Mouse (Mus musculus) limb, embryonic 14.5 days (tissue): Measurements from ENCODE around the gene Ifit2. TPM values are rescaled to one million over a fixed set of nuclear protein-coding genes. Genes with fewer than 3 reads are reported as not detected.
"Not testable (repeated sequence)": the region's sequence is repeated elsewhere in the genome, so short reads cannot be mapped to it uniquely, and the experiment has no call there.

ENCODE experiments used
- ATAC-seq: fragments of 200-750 bp; cut with Nextera tagmentation; 2 replicates; pipeline ENCODE4 v1.8.0; 2017; ENCODE audit warnings: low read depth, moderate number of reproducible peaks, moderate TSS enrichment; ENCODE audit not compliant: low FRiP score
- DNase-seq: peaks from one replicate; pipeline ENCODE4 v3.0.0-alpha.2; 2015; ENCODE audit warnings: low spot score
- H3K27ac ChIP-seq: fragments of 300-500 bp; sonication (generic); replicated peaks from 2 replicates; pipeline ENCODE4 v1.5.1; 2014; ENCODE audit warnings: low read depth, mild to moderate bottlenecking, low read length, moderate library complexity, mixed read lengths
- H3K27me3 ChIP-seq: fragments of 300-500 bp; sonication (generic); 2 replicates; pipeline ENCODE4 v1.6.1; 2014; ENCODE audit warnings: low read length, mixed read lengths; ENCODE audit not compliant: control insufficient read depth, insufficient read depth
- H3K36me3 ChIP-seq: fragments of 300-500 bp; sonication (generic); 2 replicates; pipeline ENCODE4 v1.6.1; 2014; ENCODE audit warnings: mild to moderate bottlenecking, low read length, moderate library complexity, mixed read lengths; ENCODE audit not compliant: control insufficient read depth, insufficient read depth
- H3K4me1 ChIP-seq: fragments of 300-500 bp; sonication (generic); 2 replicates; pipeline ENCODE4 v1.6.1; 2014; ENCODE audit warnings: antibody characterized with exemption, low read length, mixed read lengths; ENCODE audit not compliant: control insufficient read depth, insufficient read depth
- H3K4me2 ChIP-seq: fragments of 300-500 bp; sonication (generic); replicated peaks from 2 replicates; pipeline ENCODE4 v1.6.1; 2014; ENCODE audit warnings: low read depth, mild to moderate bottlenecking, low read length, moderate library complexity; ENCODE audit not compliant: severe bottlenecking
- H3K4me3 ChIP-seq: fragments of 300-500 bp; sonication (generic); replicated peaks from 2 replicates; pipeline ENCODE4 v1.5.1; 2014; ENCODE audit warnings: low read length
- H3K9ac ChIP-seq: fragments of 300-500 bp; sonication (generic); 2 replicates; pipeline ENCODE4 v1.6.1; 2014; ENCODE audit warnings: mild to moderate bottlenecking, low read depth, low read length, moderate library complexity; ENCODE audit not compliant: severe bottlenecking
- H3K9me3 ChIP-seq: fragments of 300-500 bp; sonication (generic); 2 replicates; pipeline ENCODE4 v1.6.1; 2016; ENCODE audit warnings: low read length; ENCODE audit not compliant: control insufficient read depth
- POLR2A ChIP-seq: fragments of 200-500 bp; IDR thresholded peaks from 2 replicates; pipeline ENCODE4 v1.8.0; 2012; ENCODE audit warnings: inconsistent platforms, mild to moderate bottlenecking, moderate library complexity, borderline replicate concordance; ENCODE audit not compliant: insufficient read depth, insufficient read length; ENCODE audit errors: extremely low read depth
- WGBS: fragments of 180-500 bp; shearing (Covaris S2); extraction: QIAGEN DNeasy Blood & Tissue Kit; methylation state at CpG from one replicate; pipeline ENCODE4 v1.1.7; 2014; 5-methylcytosine and 5-hydroxymethylcytosine counted together
- polyA plus RNA-seq, 2 experiments: library from polyadenylated mRNA; depleted of rRNA in 1 of 2; stranded (reverse) in 1 of 2; unstranded in 1 of 2; fragments of >200 nt; fragmentation: Nextera tagmentation in 1 of 2; extraction: Ambion mirVana in 1 of 2; gene quantifications; 2 replicates each; pipeline versions ENCODE4 v1.2.1 to v1.2.3; 2012 to 2014

Ifit2 gene
- polyA plus RNA-seq, 2 experiments: 5.3 to 13.5 TPM

GRCm38 (mm10) chr19:34569896-34570476 lies 19.5 kb downstream of the Ifit2 start:
- Histone ChIP-seq H3K9me3 (no peaks in the 10 kb centered on the region), H3K9ac (no peak overlapping the region), H3K4me1 (no peaks in the 10 kb centered on the region; the same call in 1 of the 2 replicates), H3K27me3 (no peaks in the 10 kb centered on the region), H3K4me3 (no peak overlapping the region), H3K4me2 (no peak overlapping the region), H3K27ac (no peak overlapping the region), H3K36me3 (no peaks in the 10 kb centered on the region)
- TF ChIP-seq POLR2A: no peak
- ATAC-seq: no peak
- no peak for DNase-seq
- 54% methylated on average over 4 of the region's 4 CpGs for WGBS

GRCm38 (mm10) chr19:34571080-34571479 lies 20.6 kb downstream of the Ifit2 start:
- Histone ChIP-seq H3K27me3 (no peaks in the 10 kb centered on the region), H3K4me1 (no peaks in the 10 kb centered on the region; the same call in 1 of the 2 replicates), H3K36me3 (no peaks in the 10 kb centered on the region), H3K9ac (no peak overlapping the region), H3K4me2 (no peak overlapping the region), H3K4me3 (no peak overlapping the region), H3K27ac (no peak overlapping the region), H3K9me3 (no peaks in the 10 kb centered on the region)
- WGBS: 66% methylated on average over 1 of the region's 1 CpGs
- ATAC-seq (no peak), DNase-seq (no peak)
- no peak for TF ChIP-seq POLR2A

GRCm38 (mm10) chr19:34573650-34574049 lies 23.2 kb downstream of the Ifit2 start:
- no peak overlapping the region for H3K27ac ChIP-seq
- H3K9me3 ChIP-seq: no peaks in the 10 kb centered on the region
- H3K4me3 ChIP-seq: no peak overlapping the region
- 91% methylated on average over 5 of the region's 5 CpGs for WGBS
- no peak overlapping the region for H3K9ac ChIP-seq
- no peaks in the 10 kb centered on the region for H3K27me3 ChIP-seq
- no peak for DNase-seq
- no peaks in the 10 kb centered on the region for H3K36me3 ChIP-seq
- no peak for ATAC-seq
- no peaks in the 10 kb centered on the region; the same call in 1 of the 2 replicates for H3K4me1 ChIP-seq
- no peak for TF ChIP-seq POLR2A
- H3K4me2 ChIP-seq: no peak overlapping the region

GRCm38 (mm10) chr19:34577121-34577520 lies 26.6 kb downstream of the Ifit2 start:
- no peak overlapping the region for H3K27ac ChIP-seq
- 73% methylated on average over 1 of the region's 1 CpGs for WGBS

GRCm38 (mm10) chr19:34582696-34583095 lies 32.2 kb downstream of the Ifit2 start:
- H3K4me3 ChIP-seq, H3K27me3 ChIP-seq, H3K9ac ChIP-seq, H3K4me1 ChIP-seq, H3K27ac ChIP-seq, H3K36me3 ChIP-seq, H3K9me3 ChIP-seq, H3K4me2 ChIP-seq: not testable (repeated sequence)
- ATAC-seq: peak; percentile 65; the same call in 1 of the 2 replicates
- DNase-seq: peak; percentile 22
- 68% methylated on average over 2 of the region's 2 CpGs for WGBS

More at GRCm38 (mm10) chr19:34577121-34577520, 26.6 kb downstream of the Ifit2 start:
- H3K9ac ChIP-seq: no peak overlapping the region
- H3K36me3 ChIP-seq: no peaks in the 10 kb centered on the region
- no peaks in the 10 kb centered on the region for H3K27me3 ChIP-seq
- no peak overlapping the region for H3K4me3 ChIP-seq
- H3K4me2 ChIP-seq: no peak overlapping the region
- DNase-seq: no peak
- no peaks in the 10 kb centered on the region for H3K9me3 ChIP-seq
- ATAC-seq: no peak
- no peak for TF ChIP-seq POLR2A
- H3K4me1 ChIP-seq: no peaks in the 10 kb centered on the region

GRCm38 (mm10) chr19:34583126-34583766 lies 32.8 kb downstream of the Ifit2 start, which contains the start of gene Ifit3:
Gene Ifit3, plus strand, starts transcription at chr19:34583531.
- not testable (repeated sequence) for H3K9ac ChIP-seq, H3K9me3 ChIP-seq, H3K4me1 ChIP-seq, H3K27me3 ChIP-seq, DNase-seq, ATAC-seq, H3K4me2 ChIP-seq, H3K4me3 ChIP-seq, H3K36me3 ChIP-seq, H3K27ac ChIP-seq
- 40% methylated on average over 2 of the region's 2 CpGs for WGBS

GRCm38 (mm10) chr19:34585740-34586458 lies 35.4 kb downstream of the Ifit2 start:
- not testable (repeated sequence) for H3K27ac ChIP-seq, H3K27me3 ChIP-seq, H3K4me1 ChIP-seq, H3K4me3 ChIP-seq, H3K4me2 ChIP-seq, DNase-seq, H3K9me3 ChIP-seq, H3K36me3 ChIP-seq, H3K9ac ChIP-seq
- ATAC-seq: peak; percentile 31; the same call in 1 of the 2 replicates
- 72% methylated on average over 5 of the region's 5 CpGs for WGBS
